Mouse (Mus musculus) heart, embryonic 14.5 days (tissue): Measurements from ENCODE around the gene Mapk8ip3. TPM values are rescaled to one million over a fixed set of nuclear protein-coding genes. Genes with fewer than 3 reads are reported as not detected.
A peak's percentile ranks its signal among the peaks of the same experiment; 100 is the strongest.

Experiments used
- ATAC-seq: fragments of 200-750 bp; cut with Nextera tagmentation; 2 replicates; pipeline ENCODE4 v1.8.0; 2017; ENCODE audit warnings: low read depth, moderate TSS enrichment; ENCODE audit not compliant: insufficient number of reproducible peaks, insufficient read depth, low FRiP score
- H3K27ac ChIP-seq, 2 experiments: fragments of 200-500 bp in 1 of 2; fragments of 300-500 bp in 1 of 2; sonication (generic) in 1 of 2; replicated peaks in 1 of 2; 2 replicates each; pipeline ENCODE4 v1.5.1; 2012 to 2014; ENCODE audit warnings: low read depth in 2 of 2, low read length in 2 of 2, control low read depth in 1 of 2, mild to moderate bottlenecking in 1 of 2, mixed read lengths in 1 of 2; ENCODE audit not compliant: control insufficient read depth in 1 of 2, insufficient read depth in 1 of 2
- H3K27me3 ChIP-seq: fragments of 300-500 bp; sonication (generic); 2 replicates; pipeline ENCODE4 v1.6.1; 2014; ENCODE audit warnings: mild to moderate bottlenecking, low read length, control low read depth; ENCODE audit not compliant: control insufficient read depth, insufficient read depth
- H3K36me3 ChIP-seq: fragments of 300-500 bp; sonication (generic); 2 replicates; pipeline ENCODE4 v1.6.1; 2014; ENCODE audit warnings: mild to moderate bottlenecking, control low read depth, low read length, mixed read lengths; ENCODE audit not compliant: control insufficient read depth, insufficient read depth
- H3K4me1 ChIP-seq, 2 experiments: fragments of 200-500 bp in 1 of 2; fragments of 300-500 bp in 1 of 2; sonication (generic) in 1 of 2; 2 replicates each; pipeline ENCODE4 v1.6.1; 2012 to 2014; ENCODE audit warnings: low read length in 2 of 2, control low read depth in 1 of 2, mixed read lengths in 1 of 2; ENCODE audit not compliant: control insufficient read depth in 2 of 2, insufficient read depth in 2 of 2
- H3K4me2 ChIP-seq: fragments of 300-500 bp; sonication (generic); 2 replicates; pipeline ENCODE4 v1.6.1; 2014; ENCODE audit warnings: mild to moderate bottlenecking, low read length
- H3K4me3 ChIP-seq, 2 experiments: fragments of 200-500 bp in 1 of 2; fragments of 300-500 bp in 1 of 2; sonication (generic) in 1 of 2; 2 replicates each; pipeline ENCODE4 v1.5.1; 2012 to 2014; ENCODE audit warnings: low read length in 2 of 2, mild to moderate bottlenecking in 2 of 2, control low read depth in 1 of 2, low read depth in 1 of 2, moderate library complexity in 1 of 2; ENCODE audit not compliant: control insufficient read depth in 1 of 2, insufficient read depth in 1 of 2
- H3K9ac ChIP-seq: fragments of 300-500 bp; sonication (generic); 2 replicates; pipeline ENCODE4 v1.6.1; 2014; ENCODE audit warnings: mild to moderate bottlenecking, low read length
- H3K9me3 ChIP-seq: fragments of 300-500 bp; sonication (generic); 2 replicates; pipeline ENCODE4 v1.6.1; 2016; ENCODE audit warnings: low read length, control low read depth; ENCODE audit not compliant: control insufficient read depth
- WGBS: fragments of 180-500 bp; shearing (Covaris S2); extraction: QIAGEN DNeasy Blood & Tissue Kit; methylation state at CpG from one replicate; pipeline ENCODE4 v1.1.7; 2014; 5-methylcytosine and 5-hydroxymethylcytosine counted together
- polyA plus RNA-seq: library from polyadenylated mRNA; unstranded; fragments of >200 nt; fragmentation: Nextera tagmentation; extraction: Ambion mirVana; gene quantifications from 2 replicates; pipeline ENCODE4 v1.2.1, GENCODE M21; 2014

The Mapk8ip3 gene
- polyA plus RNA-seq, 1 experiment from 2014 or later = 27.8 TPM

GRCm38 (mm10) chr17:24887291-24888080, 49.3 kb downstream of the Mapk8ip3 start:
- Histone ChIP-seq H3K4me2 (peak overlapping the region; percentile 82), H3K9me3 (no peaks in the 10 kb centered on the region), H3K27ac (peak overlapping the region in 1 of 2 experiments; percentile 78; a peak in 2 of 4 replicates), H3K4me1 (peaks cover 11 to 19% of the 10 kb centered on the region in 2 experiments), H3K9ac (peak overlapping the region; percentile 92), H3K27me3 (no peaks in the 10 kb centered on the region), H3K36me3 (peaks cover 68% of the 10 kb centered on the region), H3K4me3 (peak overlapping the region; percentile 72 to 86)
- WGBS = 55% methylated on average over 18 of the region's 18 CpGs
- no peak for ATAC-seq

GRCm38 (mm10) chr17:24886932-24887271, 49.9 kb downstream of the Mapk8ip3 start:
- peak overlapping the region; percentile 43 to 78; a peak in 3 of 4 replicates for H3K27ac ChIP-seq
- H3K36me3 ChIP-seq = peaks cover 64% of the 10 kb centered on the region
- WGBS = under 1% methylated on average over 18 of the region's 18 CpGs
- H3K27me3 ChIP-seq = no peaks in the 10 kb centered on the region
- peak overlapping the region; percentile 92 for H3K9ac ChIP-seq
- H3K4me2 ChIP-seq = peak overlapping the region; percentile 82
- no peaks in the 10 kb centered on the region for H3K9me3 ChIP-seq
- peak overlapping the region; percentile 72 to 86 for H3K4me3 ChIP-seq
- ATAC-seq = no peak
- peaks cover 11 to 19% of the 10 kb centered on the region in 2 experiments for H3K4me1 ChIP-seq

GRCm38 (mm10) chr17:24886134-24886931, 50.4 kb downstream of the Mapk8ip3 start, which contains the start of the genes Nubp2 and Spsb3:
Gene Nubp2 (minus strand): TSS chr17:24886349.
Gene Spsb3 (plus strand): TSS chr17:24886643.
- WGBS = under 1% methylated on average over 69 of the region's 69 CpGs
- peak within 1 kb of the TSS; percentile 86 for H3K4me3 ChIP-seq
- H3K36me3 ChIP-seq = peaks cover 58% of the 10 kb centered on the region
- no peaks in the 10 kb centered on the region for H3K27me3 ChIP-seq
- H3K4me2 ChIP-seq = peak within 1 kb of the TSS; percentile 90
- H3K4me1 ChIP-seq = peaks cover 11 to 19% of the 10 kb centered on the region in 2 experiments
- ATAC-seq = peak; percentile 94
- no peaks in the 10 kb centered on the region for H3K9me3 ChIP-seq
- H3K27ac ChIP-seq = peak within 1 kb of the TSS; percentile 43 to 78; a peak in 3 of 4 replicates
- peak within 1 kb of the TSS; percentile 92 for H3K9ac ChIP-seq

GRCm38 (mm10) chr17:24885356-24886133, 51.2 kb downstream of the Mapk8ip3 start:
- no peak for ATAC-seq
- Histone ChIP-seq H3K9me3 (no peaks in the 10 kb centered on the region), H3K4me2 (peak overlapping the region; percentile 90), H3K4me3 (peak overlapping the region; percentile 67 to 86), H3K4me1 (peaks cover 11 to 19% of the 10 kb centered on the region in 2 experiments), H3K36me3 (peaks cover 50% of the 10 kb centered on the region), H3K9ac (peak overlapping the region; percentile 70), H3K27ac (no peak overlapping the region), H3K27me3 (no peaks in the 10 kb centered on the region)
- 23% methylated on average over 22 of the region's 22 CpGs for WGBS

GRCm38 (mm10) chr17:24884391-24884790, 52.4 kb downstream of the Mapk8ip3 start:
- Histone ChIP-seq H3K4me3 (no peak overlapping the region), H3K9ac (no peak overlapping the region), H3K4me2 (no peak overlapping the region), H3K27ac (no peak overlapping the region), H3K36me3 (peaks cover 39% of the 10 kb centered on the region), H3K4me1 (peaks cover 11 to 19% of the 10 kb centered on the region in 2 experiments), H3K27me3 (no peaks in the 10 kb centered on the region), H3K9me3 (no peaks in the 10 kb centered on the region)
- 83% methylated on average over 6 of the region's 6 CpGs for WGBS
- no peak for ATAC-seq

GRCm38 (mm10) chr17:24881738-24882440, 54.9 kb downstream of the Mapk8ip3 start:
- WGBS = 52% methylated on average over 7 of the region's 7 CpGs
- no peak overlapping the region for H3K4me3 ChIP-seq
- H3K27ac ChIP-seq = no peak overlapping the region
- H3K9me3 ChIP-seq = no peaks in the 10 kb centered on the region
- H3K27me3 ChIP-seq = no peaks in the 10 kb centered on the region
- H3K9ac ChIP-seq = no peak overlapping the region
- ATAC-seq = no peak
- H3K4me2 ChIP-seq = no peak overlapping the region
- peaks cover 22% of the 10 kb centered on the region for H3K36me3 ChIP-seq
- peaks cover 5 to 9% of the 10 kb centered on the region in 2 experiments; a peak in 3 of 4 replicates for H3K4me1 ChIP-seq
